Mouse (Mus musculus) testis, adult 2 months (tissue): Measurements from ENCODE around the gene Pfkp.
A peak's percentile ranks its signal among the peaks of the same experiment; 100 is the strongest.

Experiments
- CTCF ChIP-seq: fragments of 200-500 bp; IDR thresholded peaks from 2 replicates; pipeline ENCODE4 v1.5.1; 2012; ENCODE audit warnings: low read depth, mild to moderate bottlenecking, inconsistent platforms, low read length, moderate library complexity; ENCODE audit not compliant: control insufficient read depth, insufficient read depth, insufficient replicate concordance
- POLR2A ChIP-seq: fragments of 200-500 bp; IDR thresholded peaks from 2 replicates; pipeline ENCODE4 v1.6.1; 2012; ENCODE audit warnings: low read depth, mild to moderate bottlenecking, inconsistent platforms, low read length, moderate library complexity; ENCODE audit not compliant: control insufficient read depth

- TF ChIP-seq CTCF (peak; percentile 22; the same call in 1 of the 2 replicates), POLR2A (no peak)
These were observed 115.9 kb downstream of the Pfkp start for GRCm38 (mm10) chr13:6532683-6533082.
